Mouse (Mus musculus): ENCODE data around the gene Plod1.

The Plod1 gene

DNA sequence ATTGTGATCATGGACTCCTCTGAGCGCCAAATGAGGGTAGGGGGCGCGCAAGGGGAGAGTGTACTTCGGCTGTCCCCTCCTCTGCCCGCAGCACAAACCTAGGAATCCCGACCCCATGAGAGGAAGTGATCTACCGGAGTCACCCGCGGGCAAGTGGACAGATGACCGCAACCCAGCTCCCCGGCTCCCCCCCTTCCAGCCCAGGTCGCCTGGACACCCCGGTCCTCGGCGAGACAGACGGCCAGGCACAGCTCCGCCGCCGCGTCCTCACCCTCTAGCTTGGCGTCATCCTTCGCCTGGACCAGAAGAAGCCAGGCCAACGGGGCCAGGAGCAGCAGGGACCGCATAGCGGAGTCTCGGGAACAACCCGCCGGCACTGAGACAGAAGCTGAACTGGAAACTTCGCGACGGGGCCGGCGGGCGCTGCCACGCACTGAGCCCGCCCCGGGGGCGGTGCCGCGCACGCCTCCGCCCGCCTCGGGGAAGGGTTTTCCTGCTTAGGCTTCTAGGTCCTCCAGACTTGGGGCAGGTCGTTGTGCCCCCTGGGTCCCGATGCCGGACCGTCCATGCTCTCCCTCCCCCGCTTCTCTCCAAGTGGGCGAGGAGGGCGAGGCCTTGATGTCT, at the start of gene Plod1:
TSS of gene Plod1 (minus strand) at position 437 of the 624 bp plus-strand sequence.
- DNase-seq (ENCODE audit: low spot score): peak; percentile 73

DNA sequence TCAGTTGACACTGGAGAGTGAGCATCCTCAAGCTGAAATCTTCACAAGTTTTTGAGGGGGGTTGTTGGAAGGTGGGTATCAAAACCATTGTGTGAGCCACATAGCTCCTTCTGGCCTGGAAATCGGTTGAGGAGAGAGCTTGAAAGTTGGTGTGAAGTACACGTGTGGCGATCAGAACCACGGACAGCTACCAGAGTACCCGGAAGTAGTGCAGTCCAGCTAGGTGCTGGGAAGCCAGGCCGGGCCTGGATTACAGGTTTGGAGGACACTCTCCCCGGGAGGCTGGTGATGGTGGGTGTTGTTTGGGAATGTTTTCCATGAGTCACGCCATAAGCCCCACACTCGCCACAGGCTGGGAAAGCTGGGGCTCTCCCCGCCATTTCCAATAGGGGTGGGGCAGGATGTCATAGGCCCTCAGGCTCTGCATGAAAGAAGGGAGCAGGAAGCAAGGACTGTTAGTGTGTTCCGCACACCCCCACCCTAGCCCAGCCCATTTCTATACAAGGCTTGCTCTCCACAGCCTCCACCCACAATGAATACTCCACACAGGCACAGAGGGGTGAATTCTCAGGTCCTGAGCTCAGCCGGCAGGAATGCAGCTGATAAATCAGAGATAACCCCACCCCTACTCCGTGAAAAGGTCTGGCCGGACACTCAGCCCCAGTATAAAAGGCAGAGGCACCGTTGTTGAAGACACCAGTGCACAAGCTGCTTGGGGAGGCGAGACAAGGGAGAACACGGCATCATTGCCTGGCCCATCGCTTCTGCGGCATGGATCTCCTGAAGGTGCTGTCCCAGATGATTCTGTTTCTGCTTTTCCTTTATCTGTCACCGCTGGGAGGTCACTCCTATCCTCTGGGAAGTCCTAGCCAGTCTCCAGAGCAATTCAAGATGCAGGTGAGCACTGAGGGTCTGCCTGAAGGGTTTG, 48.9 kb upstream of the Plod1 start, which contains the start of gene Nppb:
TSS of gene Nppb (plus strand) at position 584 of the 928 bp plus-strand sequence.
- DNase-seq (ENCODE audit: low spot score): peak; percentile 28

DNA sequence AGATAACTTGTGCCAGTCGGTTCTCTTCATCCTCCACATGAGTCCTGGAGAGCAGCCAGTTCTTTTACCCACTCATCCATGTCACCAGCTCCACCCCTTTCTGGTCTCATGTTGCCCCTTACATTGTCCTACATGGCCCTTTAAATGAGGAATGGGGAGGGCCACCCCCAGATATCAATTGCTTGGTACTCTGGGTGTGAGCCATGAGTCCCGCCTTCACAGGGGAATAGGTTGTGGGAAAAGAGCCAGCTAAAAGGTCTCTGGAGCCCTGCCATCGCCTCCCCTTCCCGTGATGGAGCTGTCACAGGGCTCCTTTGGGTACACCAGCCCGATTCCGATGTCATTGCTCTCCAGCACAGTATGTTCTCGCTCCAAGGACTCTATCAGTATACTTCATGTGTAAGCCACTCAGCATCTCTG, 42.9 kb upstream of the Plod1 start:
- DNase-seq (ENCODE audit: low spot score): no peak

DNA sequence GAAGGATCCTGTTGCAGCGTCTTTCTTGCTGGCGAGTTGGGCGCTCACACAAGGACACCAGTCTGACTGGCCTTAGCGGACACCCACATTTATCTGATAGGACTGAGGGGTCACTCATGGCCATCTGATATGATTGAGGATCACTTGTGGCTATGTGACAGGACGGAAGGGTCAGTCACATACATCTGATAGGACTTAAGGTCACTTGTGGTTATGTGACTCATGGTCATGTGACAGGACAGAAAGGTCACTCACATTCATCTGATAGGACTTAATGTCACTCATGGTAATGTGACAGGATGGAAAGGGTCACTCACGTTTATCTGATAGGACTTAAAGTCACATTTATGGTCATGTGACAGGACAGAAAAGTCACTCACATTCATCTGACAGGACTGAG, 41.8 kb upstream of the Plod1 start:
- no peak for DNase-seq (ENCODE audit: low spot score)

DNA sequence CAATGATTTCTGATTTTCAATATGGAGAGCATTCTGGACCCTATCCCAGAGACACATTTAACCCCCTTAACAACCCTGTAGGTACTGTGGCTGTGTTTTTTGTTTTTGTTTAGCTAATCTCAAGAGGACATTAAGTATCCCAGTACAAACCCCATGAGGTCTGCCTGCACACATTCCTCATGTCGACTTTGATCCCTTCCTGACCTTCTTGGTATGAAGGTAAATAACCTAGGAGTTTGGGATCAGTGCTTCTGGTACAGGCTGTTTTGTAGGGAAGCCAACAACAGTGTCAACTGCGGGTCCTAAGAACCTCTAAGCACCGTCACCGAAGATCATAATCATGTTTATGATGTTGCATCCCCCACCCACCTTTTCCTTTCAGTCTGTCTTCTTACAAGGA, 41.2 kb upstream of the Plod1 start:
- no peak for DNase-seq (ENCODE audit: low spot score)

DNA sequence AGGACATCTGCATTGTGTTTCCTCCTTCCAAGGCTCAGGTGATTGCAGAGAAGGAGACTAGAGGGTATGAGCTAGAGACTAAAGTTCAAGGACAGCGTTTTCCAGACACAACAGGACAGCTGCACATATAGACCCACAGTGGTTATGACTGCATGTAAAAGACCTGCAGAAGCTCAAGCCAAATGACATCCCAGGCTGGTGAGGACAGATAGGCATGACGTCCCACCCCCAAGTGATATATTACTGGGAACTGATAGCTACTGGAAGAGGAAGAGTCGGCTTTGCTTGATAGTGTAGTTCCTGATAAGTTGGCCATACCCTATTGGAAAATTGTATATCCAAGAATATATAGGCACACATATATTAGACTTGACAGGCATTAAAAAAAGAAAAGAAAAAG, 39.7 kb upstream of the Plod1 start:
- no peak for DNase-seq (ENCODE audit: low spot score)

DNA sequence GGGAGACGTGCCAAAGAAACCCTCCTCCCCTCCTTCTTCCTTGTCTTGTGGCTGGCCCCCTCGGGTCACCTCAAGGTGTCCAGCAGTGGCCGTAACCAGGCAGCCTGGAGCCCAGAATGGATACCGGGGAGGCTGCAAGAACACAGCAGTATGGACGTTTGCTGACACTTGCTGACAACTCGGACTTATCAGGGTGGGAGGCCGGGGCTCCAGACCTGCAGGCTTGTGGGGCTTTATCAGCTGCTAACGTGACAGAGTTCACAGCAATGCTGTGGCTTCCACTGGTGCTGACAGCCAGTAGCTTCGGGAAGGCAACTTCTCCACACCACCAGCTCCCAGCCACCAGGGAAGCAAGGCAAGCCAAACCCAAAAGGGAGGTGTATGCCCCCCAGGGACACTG, 32.8 kb upstream of the Plod1 start:
- no peak for DNase-seq (ENCODE audit: low spot score)

DNA sequence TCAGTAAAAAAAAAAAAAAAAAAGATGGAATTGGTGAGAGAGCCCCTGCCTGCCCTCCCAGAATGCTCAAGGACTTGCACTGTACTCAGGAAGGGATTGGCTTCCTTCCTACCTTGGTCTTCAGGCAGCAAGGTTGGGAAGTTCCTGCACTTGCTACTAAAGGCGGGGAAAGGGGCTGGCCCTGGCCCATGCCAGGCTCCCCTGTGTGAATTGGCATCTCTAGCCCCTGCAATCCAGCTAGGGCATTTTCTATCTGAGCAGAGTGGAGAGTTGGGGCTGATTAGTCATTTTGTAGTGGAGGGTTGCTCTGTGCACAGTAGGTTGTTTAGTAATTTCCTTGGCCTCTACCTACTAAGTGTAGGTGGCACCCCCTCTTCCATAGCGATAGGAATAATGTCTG, 32.2 kb upstream of the Plod1 start:
- DNase-seq (ENCODE audit: low spot score): no peak

DNA sequence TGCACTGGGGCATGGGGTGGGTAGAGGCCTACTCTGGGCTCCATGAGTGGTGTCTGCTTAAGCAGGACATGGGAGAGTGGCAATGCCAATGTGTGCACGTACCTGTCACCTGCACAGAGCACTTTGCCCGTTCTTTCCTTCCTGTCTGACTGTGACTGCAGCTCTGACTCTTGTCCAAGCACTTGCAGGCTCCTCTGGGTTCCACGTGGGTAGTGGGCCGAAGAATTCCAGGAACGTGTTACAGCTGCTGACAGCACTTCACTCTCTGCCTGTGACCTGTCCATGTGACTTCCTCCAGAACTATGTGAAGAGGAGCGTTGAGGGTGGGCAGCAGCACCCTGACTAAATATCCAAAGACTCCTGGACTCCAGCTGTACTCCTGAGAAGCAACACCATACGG, 29.1 kb upstream of the Plod1 start:
- DNase-seq (ENCODE audit: low spot score): no peak

DNA sequence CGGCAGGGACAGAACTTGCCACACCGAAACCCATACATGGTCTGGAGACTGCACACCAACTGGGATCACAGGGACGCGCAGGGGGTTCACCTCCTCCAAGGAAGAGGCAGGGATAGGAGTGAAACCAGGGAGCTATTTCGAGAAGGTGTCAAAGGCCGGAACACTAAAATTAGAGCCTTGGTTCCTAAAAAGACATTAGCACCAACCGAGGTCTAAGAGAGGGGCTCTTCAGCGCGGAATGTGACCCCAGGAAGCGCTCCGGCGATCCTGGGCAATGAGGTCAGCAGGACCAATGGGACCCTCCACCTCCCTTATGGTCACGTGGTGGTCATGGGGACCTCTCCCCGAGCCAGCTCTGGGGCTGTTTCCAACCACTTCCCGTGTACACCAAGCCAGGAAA, 27.1 kb upstream of the Plod1 start:
- no peak for DNase-seq (ENCODE audit: low spot score)

DNA sequence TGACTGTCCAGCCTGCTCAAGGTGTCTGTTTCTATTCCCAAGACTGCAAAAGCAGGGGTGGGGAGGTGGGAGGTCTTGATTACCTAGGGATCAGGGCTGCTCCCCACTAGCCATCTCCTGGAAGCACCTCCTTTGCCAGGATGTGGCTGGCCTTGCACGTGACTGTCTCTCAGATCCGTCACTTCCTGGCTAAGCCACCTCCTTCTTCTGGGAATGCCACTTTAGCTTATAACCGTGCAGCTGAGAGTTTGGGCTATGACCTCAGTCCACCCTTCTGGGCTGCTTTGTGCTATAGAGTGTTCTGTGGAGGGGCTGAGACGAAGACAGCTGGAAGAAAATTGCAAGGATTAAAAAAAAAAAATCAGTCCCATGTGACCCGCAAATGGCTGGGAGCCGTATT, 26.2 kb upstream of the Plod1 start:
- DNase-seq (ENCODE audit: low spot score): no peak

DNA sequence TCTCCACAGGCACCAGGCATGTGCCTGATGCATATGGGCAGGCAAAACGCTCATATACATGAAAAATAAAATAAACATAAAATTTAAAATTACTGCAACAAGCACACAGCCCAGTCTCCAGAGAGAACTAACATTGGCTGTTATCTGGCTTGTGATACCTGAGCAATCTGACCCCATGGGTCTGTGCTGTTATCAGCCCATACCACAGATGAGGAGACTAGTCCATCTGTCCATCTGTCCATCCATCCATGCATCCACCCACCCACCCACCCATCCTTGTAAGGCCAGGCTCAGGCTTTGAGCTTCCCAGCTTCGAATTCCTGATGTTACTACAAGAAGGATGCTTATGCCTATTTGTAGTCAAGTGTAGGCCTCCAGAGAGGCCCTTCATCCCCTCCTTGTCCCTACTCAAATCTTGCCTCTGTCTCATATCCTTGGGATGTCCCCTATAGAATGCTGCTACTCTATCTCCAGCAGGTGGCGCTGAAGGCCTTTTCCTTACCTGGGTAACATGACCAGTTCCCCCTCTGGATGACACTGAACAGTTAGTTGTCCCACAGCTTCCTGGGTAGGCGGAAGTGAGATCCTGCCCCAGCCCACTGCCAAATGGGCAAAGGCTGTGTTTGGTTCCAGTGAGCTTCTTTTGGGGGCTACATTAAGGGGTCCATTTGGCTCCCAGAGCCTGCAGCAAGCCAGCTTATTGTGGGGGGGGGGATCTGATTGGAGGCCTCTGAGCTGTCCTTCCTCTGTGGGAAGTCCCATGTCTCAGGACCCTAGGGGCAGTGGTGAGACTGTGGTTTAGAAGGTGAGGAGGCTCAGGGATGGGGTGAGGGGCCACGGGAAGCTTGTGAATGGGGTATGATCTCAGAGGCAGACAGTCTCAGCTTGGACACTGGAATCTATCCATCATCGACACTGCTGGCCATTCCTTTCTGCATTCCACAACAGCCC, 23.6 kb upstream of the Plod1 start:
- peak; percentile 31 for DNase-seq (ENCODE audit: low spot score)

DNA sequence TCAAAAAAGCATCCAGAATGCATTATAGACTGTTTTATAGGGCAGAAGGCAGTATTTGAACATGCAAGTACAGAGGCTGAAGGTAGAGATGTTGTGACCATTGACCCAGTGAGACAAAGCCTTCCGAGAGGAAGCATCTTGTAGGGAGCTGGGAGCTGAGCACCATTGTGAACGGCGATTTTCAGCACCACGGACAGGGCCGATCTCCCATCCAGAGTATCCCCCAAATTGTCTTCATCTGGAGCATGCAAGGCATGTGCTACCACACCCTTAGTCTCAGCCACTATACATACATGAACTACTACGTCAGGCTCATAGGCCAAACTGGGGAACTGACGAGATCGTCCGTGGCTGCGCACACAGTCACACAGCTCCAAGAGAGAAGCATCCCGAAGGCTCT, 20.6 kb upstream of the Plod1 start:
- DNase-seq (ENCODE audit: low spot score): no peak

DNA sequence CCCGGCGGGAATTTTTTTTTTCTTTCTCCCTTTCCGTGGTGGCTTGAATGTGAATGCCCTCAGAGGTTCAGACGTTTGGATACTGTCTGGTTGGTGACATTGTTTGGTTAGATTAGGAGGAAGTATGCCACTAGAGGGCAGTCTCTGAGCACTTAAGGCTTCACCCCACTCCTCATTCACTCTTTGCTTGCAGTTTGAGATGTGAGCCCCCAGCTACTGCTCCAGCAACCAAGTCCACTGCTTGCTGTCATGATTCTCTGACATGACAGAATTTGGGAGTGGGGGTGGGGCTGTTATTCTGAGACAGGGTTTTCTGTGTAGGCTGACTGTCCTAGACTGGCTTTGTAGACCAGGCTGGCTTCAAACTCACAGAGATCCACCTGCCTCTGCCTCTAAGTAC, 17.0 kb upstream of the Plod1 start:
- no peak for DNase-seq (ENCODE audit: low spot score)

DNA sequence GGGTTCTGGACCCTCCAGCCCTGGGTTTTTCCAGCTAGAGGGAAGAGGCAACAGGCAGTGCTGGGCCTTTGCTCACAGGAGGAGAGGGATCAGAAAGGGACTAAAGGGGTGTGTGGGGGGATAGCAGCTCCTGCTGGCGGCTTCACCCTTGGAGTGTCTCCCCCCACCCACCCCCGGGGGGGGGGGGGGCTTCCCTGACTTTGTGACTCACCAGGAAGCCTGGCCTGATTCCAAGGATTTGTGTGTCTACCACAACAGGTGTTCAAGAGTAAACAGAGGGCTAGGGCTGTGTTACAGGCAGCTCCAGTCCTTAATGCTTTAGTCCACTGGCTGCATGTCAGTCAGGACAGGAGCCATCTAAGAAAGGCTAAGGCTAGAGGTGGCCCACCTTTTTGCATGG, 10.9 kb upstream of the Plod1 start:
- DNase-seq (ENCODE audit: low spot score): no peak

DNA sequence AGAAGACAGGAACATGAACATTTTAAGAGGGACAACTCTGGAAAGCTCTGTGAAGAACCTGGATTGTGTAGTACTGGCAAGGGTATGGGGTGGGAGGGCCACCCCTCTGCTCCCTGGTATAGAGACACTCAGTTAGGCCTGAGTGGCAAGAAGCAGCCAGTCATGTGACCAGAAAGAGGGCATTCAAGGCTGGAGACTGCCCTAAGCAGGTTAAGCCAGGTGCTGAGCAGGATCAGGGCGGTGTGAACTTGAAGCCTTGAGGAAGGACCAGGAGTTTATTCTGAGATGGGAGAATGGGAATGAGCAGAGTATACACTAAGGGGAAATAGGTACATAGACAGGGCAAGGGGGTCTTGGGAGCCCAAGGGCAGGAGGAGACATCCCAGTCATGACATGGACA, 6.4 kb upstream of the Plod1 start:
- DNase-seq (ENCODE audit: low spot score): no peak

DNA sequence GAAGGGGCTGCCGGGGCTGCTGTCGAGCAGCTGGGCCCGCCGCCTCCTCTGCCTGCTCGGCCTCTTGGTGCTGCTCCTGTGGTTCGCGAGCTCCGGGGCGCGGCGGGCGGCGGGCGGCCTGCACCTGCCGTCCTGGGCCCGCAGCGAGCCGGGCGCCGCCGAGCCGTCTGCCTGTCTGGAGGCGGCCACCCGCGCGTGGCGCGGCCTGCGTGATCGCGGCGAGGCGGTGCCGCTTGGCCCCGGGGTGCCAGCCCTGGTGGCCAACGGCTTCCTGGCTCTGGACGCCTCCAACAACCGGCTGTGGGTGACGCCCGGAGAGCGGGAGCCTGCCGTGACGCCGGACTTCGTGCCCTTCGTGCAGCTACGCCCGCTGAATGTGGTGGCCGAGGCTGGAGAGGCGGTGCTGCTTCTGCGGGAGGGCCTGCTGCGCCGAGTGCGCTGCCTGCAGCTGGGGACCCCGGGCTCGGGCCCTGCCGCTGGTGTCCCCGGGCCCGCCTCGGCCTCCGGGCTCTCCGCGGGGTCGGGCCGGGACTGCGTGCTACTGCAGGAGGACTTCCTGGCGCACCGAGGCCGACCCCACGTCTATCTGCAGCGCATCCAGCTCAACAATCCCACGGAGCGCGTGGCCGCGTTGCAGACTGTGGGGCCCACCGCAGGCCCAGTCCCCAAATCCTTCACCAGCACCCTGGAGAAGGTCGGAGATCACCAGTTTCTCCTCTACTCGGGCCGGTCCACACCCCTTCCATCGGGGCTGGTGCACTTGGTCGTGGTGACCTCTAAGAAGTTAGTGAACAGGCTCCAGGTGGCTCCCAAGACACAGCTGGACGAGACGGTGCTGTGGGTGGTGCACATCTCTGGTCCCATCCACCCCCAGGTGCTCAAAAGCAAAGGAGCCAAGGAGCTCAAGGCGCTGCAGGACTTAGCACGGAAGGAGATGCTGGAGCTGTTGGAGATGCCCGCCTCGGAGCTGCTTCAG, 4.8 kb upstream of the Plod1 start:
- DNase-seq (ENCODE audit: low spot score): no peak

DNA sequence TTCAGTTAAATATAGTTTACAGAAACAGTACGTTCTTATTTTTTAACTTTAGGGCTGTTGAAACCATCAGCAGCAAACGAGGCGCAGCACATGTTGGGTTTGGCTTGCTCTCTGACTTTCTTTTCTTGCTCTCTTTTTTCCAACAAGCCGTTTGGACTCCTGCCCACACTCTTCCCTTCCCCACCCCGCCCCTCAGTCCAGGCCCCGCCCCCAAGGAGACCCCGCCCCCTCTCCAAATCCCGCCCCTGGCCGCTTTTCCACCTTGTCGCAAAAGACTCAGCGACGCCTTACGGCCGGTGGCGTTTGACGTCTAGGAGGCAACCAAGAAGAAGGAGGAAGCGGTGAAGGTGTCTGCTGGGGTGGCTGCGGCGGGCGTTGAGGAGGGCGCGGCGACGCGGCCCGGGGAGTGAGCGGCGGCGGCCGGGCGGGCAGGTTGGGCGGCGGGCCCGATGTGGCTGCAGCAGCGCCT, 4.0 kb upstream of the Plod1 start, which contains the start of gene 2510039O18Rik:
TSS of gene 2510039O18Rik (plus strand) at position 320 of the 469 bp plus-strand sequence.
- DNase-seq (ENCODE audit: low spot score): peak; percentile 74

DNA sequence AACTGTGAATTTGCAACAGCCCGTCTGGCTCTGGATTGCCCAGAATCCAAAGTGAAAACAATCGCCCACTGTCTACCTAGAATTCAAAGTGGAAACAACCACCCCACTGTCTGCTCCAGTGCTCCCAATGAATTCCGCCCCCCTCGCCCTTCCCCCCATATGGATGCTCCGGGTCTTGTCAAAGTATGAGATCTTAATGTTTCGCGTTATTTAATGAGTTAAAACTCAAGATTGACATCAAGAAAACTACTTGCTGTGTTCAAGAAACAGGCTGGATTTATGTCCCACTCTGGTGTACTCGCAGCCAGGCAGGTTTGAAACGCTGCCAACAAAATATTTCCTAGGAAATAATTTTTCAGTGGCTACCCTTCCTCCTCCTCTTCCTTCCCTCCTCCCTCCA, 3.5 kb upstream of the Plod1 start:
- DNase-seq (ENCODE audit: low spot score): no peak

DNA sequence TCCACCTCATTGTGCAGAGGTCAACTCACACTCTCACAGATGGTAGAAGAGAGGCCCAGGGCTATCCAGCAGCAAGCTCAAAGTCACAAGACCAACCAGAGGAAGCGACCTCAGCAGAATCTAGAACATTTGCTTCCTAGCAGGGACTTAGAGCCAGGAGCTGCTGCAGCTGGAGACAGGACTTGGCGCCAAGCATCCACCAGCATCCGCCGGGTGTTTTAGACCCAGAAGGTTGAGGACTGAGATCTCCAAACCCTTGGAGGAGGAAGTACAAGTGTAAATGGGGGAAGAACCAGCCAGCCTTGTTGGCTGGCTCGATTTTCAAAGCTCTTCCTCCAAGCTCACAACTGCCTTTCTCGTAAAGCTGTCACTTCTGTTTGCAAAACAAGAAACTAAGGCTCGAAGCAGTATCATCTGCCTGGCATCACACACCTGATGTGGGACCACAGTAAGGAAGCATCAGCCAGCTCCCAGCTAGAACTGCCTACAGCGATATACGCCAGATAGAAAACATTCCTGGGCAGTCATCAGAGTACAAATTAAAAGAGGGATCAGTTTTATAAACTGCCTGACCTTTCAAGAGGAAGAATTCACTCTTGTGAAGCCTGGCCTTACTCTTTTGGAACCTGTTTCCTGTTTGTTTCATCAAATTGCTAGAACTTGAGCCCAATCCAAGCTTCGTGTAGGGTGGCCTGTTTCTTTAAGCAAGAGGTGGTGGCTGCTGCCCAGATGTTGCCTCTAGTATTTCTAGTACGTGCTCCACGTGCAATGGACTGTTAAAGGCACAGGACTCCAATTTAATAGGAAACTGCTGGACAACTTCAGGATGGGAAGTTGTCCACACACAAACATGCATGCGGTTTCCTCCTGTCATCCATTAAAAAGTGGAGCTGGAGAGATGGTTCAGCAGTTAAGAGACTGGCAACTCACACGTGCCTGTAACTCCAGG, 1.9 kb upstream of the Plod1 start:
- no peak for DNase-seq (ENCODE audit: low spot score)

All from ovary, postnatal 14 days (tissue).